8 mouse cellular contexts compared by ENCODE assay signal in the genomic region with DNA sequence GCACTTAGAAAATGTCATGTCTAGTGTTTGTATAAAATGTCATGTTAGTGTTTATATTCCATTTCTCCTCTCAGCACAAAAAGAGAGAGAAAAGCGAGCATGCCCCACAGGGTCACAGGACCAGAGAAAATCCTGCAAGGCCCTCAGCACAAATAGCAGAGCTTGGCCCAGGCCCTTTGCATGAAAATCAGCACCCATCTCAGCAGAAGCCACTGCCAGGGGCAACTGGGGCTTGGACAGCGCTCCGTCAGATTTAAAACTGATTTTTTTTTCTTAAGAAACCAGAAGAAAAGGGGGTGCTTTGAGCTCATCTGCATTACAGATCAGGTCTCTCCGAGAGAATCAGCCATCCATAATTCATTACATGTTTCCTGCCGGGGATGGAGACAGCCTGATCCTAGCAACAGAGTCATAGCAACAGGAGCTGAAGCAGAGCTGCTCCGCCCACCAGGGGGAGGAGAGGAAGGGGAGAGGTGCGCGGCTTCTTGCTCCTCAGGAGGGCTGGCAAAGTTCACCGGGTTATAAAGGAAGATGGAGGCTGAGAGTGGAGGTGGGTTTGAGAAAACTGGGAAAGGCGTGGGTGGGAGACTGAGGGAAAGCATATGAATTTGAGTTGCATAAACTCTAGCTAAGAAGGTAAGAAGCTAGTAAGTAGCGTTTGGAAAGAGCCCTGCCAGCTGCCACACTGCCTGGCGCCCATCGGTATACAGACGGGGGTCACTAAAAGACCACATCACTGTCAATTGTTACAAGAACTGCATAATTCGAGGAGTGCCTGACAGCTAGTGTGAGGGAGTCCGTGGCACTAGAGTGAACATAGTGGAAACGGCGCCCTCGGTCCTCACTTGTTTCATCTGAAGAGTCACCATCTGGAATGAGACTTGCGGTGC.
DNase-seq lines count a peak whose midpoint lies in the region; ATAC-seq lines count a peak whose summit lies in the region.

No protein-coding gene starts in this region.

- WGBS in hindbrain, embryonic 11.5 days = 8% methylated on average over 20 of the region's 20 CpGs

- peak overlapping the region; percentile 18 for H3K4me3 ChIP-seq in hindbrain, embryonic 11.5 days (ENCODE audit: low read depth, low read length)

- H3K9me3 ChIP-seq in hindbrain, embryonic 11.5 days (ENCODE audit: control insufficient read depth, low read length) = no peaks in the 10 kb centered on the region

- ATAC-seq in hindbrain, embryonic 11.5 days (ENCODE audit: low FRiP score) = peak; percentile 92
- ATAC-seq in erythroblast, adult 5-6 weeks (replicated peaks; ENCODE audit: low FRiP score, poor library complexity, severe bottlenecking) = no peak

- H3K27me3 ChIP-seq in hindbrain, embryonic 11.5 days (ENCODE audit: control insufficient read depth, insufficient read depth, low read length) = no peaks in the 10 kb centered on the region

- H3K4me1 ChIP-seq in hindbrain, embryonic 11.5 days (replicated peaks; ENCODE audit: control insufficient read depth, insufficient read depth, low read length) = peaks cover 30% of the 10 kb centered on the region

- H3K9ac ChIP-seq in hindbrain, embryonic 11.5 days (ENCODE audit: low read depth, low read length) = no peak overlapping the region

- DNase-seq in ZHBTc4 (ENCODE audit: low read depth, low spot score) (peak; percentile 27), adipocyte (ENCODE audit: low spot score) (no peak)
- DNase-seq in embryo, embryonic 10 days (ENCODE audit: low spot score) = peak; percentile 94
- DNase-seq in hindbrain, embryonic 11.5 days (ENCODE audit: low spot score) = peak; percentile 90
- DNase-seq in left cerebral cortex, postnatal 36 days (ENCODE audit: low spot score in 2 of 2) = peak; percentile 77 to 79
- DNase-seq in right cerebral cortex, adult 18-20 months = peak; percentile 89
- no peak for DNase-seq in ovary, adult 18-20 months (ENCODE audit: low spot score)

- no peaks in the 10 kb centered on the region for H3K36me3 ChIP-seq in hindbrain, embryonic 11.5 days (ENCODE audit: control insufficient read depth, insufficient read depth, low read length)

- peak overlapping the region; percentile 94 for H3K27ac ChIP-seq in hindbrain, embryonic 11.5 days (ENCODE audit: low read depth, low read length)

- H3K4me2 ChIP-seq in hindbrain, embryonic 11.5 days (replicated peaks; ENCODE audit: low read depth, low read length) = peak overlapping the region; percentile 41

- intact Hi-C loops in left cerebral cortex, postnatal 36 days (cut with DNase I) = loop anchor here (10.0 kb wide), 1 partner anchor 191 kb away; no protein-coding TSS in a partner anchor

Comparison
In these comparisons a context has a peak if more than half of its experiments do, and no peak if none do; other contexts are left out.
1. DNase-seq: peak in ZHBTc4 (single experiment), embryo, embryonic 10 days (single experiment), hindbrain, embryonic 11.5 days (single experiment), left cerebral cortex, postnatal 36 days (2 of 2) and right cerebral cortex, adult 18-20 months (single experiment); none in ovary, adult 18-20 months (single experiment) and adipocyte (single experiment).